Mouse (Mus musculus): ENCODE measurements around the gene Gngt2.

- TF ChIP-seq CTCF (conservative IDR thresholded peaks at IDR 0.05; ENCODE audit: low read length) = no peak
- TF ChIP-seq POU5F1 (IDR thresholded peaks at IDR 0.05; ENCODE audit: borderline replicate concordance, low read length) = no peak
- TF ChIP-seq NANOG (IDR thresholded peaks at IDR 0.05; ENCODE audit: borderline replicate concordance, low read length) = no peak
Measured at GRCm38 (mm10) chr11:95826317-95827167, 10.5 kb upstream of the Gngt2 start.

Measured in E14TG2a.4 (cell line).